Mouse (Mus musculus) spleen, postnatal 4 days (tissue): Measurements from ENCODE around the gene Uqcc2.

ENCODE experiments used
- DNase-seq, 2 experiments: peaks; one replicate each; pipeline ENCODE4 v3.0.0; 2022; ENCODE audit warnings: low spot score in 2 of 2

Uqcc2 gene

GRCm38 (mm10) chr17:27154881-27155280 is 21.2 kb upstream of the Uqcc2 start:
- no peak for DNase-seq

DNA sequence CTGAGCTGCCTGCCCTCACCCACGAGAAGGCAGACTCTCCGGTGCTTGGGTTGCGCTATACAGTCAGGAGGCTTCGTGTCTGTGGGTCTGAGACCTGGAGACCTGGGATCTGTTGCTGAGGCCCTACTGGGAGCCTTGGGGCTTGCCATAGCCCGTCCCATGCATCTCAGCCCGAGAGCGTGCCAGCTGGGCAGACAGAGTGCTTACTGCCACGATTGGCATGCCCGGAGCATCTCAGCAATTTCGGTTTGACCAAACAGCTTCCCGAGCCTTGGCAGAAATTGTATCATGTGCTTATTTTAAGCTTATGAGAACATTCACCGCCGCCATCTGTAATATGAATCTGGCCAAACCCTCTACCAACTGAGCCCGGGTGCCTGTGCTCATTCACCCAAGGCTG is 20.5 kb upstream of the Uqcc2 start:
- no peak for DNase-seq

- no peak for DNase-seq
Observed at GRCm38 (mm10) chr17:27153773-27154193, 20.1 kb upstream of the Uqcc2 start.

DNA sequence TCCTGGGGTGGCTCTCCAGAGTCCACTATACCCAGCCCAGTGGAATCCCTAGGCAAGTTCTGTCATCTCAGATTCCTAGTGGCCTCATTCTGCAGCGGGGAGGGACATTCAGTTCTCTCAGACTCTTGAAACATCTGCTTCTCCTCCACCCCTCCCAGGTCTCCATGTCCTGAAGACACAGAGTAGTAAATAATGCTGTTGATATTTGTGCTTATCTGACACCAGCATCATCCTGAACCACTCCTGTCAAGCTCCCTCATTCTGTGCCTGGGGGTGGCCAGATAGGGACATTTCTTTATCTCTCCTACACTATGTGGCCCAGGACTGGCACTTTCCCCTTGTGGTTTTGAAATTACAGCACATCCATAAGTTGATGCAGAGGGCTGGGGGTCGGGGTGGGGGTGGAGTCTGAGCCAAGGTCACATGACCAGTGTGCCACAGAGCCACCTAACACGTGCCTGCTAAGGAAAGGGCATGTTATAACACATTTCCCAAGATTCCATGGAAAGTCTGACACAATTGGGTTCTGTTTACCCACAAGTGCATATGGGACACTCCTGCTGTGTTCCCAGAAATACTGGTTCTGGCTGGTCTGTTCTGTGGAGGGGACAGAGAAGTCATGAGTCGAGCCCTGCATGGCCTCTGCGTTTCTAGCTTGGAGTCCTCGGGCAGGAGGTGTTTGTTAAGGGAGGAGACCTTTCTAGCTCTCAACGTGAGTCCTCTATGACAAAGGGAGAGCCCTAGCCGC is 19.4 kb upstream of the Uqcc2 start:
- peak in 1 of 2 experiments; percentile 53 for DNase-seq

- DNase-seq = peak; percentile 61 to 88
Observed at GRCm38 (mm10) chr17:27151411-27151810, 17.7 kb upstream of the Uqcc2 start.

DNA sequence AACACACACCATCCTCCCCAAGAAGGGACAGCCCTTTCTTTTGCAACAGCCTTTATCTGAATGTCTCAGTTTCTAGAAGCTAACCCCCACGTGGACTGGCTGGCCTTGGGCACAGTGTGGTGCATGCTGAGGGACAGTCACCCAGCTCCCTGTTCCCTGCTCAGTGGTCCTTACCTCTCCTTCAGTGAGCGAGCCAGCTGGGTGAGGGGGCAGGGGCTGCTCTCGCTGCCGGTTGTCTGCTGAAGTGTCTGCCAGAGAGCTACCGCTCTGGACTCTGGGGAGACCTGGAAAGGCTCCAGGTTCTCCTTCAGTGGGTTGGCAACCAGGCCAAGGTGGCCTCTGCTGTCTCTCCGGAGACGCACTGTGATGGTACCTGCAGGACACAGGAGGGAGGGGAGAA is 17.2 kb upstream of the Uqcc2 start:
- DNase-seq = no peak

- no peak for DNase-seq
Observed at GRCm38 (mm10) chr17:27146323-27146923, 12.7 kb upstream of the Uqcc2 start.

DNA sequence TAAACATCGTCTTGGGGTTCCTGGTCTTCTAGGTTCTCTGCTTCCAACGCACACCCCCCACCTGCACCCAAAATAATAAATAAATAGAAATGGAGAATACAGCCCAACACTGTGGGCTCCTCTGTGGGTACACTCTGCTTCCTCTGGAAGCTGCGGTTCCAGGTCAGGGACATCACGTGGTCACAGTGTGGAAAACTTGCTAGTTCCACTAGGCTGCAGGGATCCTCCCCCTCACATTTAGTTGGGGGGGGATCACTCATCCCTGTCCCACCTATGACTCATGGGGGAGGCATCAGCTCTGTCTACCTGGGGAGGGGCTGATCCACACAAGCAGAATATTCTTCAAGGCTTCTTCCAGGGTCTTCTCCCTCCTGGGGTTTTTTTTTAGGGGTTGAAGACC is 10.4 kb upstream of the Uqcc2 start:
- no peak for DNase-seq

- no peak for DNase-seq
Observed at GRCm38 (mm10) chr17:27141971-27142450, 8.3 kb upstream of the Uqcc2 start.

GRCm38 (mm10) chr17:27140262-27140661 is 6.5 kb upstream of the Uqcc2 start:
- DNase-seq = no peak

DNA sequence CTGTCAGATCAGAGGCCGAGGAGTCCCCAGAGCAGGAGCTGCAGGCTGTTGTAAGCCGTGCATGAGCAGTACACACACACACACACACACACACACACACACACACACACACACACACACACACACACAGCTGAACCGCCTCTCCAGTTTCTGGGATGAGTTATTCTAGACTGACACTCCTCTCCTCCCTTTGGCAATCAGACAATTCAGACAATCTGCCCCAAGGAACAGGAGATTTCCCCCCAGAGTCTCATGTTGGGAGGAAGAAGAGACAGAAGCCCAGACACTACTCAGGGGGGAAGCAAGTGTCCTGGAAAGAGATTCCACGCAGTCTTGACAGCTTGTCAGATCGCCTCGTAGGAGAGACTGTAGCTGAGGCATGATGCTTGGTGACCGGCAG is 5.6 kb upstream of the Uqcc2 start:
- no peak for DNase-seq

GRCm38 (mm10) chr17:27138396-27138795 is 4.7 kb upstream of the Uqcc2 start:
- DNase-seq = no peak

- DNase-seq = no peak
Observed at GRCm38 (mm10) chr17:27134715-27135114, 999 bp upstream of the Uqcc2 start.

GRCm38 (mm10) chr17:27134187-27134586 is 471 bp upstream of the Uqcc2 start:
- DNase-seq = no peak

DNA sequence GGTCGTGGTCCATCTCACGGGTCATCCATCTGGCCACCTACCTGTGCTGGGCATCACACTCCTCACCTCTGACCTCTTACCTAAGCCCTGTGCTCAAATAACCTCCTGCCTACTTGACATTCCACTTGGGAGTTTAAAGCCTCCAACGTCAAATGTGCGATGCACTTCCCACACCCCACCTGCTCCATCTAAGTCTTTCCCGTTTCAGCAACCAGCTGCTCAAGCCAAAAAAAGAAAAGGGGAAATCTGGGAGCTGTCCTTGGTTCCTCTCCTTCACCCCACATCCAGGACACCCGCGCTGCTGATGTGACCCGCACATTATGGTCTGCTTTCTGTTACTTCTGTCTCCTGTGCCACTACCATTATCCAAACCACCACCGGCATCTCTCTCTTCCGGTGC is 1.5 kb downstream of the Uqcc2 start:
- DNase-seq = no peak

DNA sequence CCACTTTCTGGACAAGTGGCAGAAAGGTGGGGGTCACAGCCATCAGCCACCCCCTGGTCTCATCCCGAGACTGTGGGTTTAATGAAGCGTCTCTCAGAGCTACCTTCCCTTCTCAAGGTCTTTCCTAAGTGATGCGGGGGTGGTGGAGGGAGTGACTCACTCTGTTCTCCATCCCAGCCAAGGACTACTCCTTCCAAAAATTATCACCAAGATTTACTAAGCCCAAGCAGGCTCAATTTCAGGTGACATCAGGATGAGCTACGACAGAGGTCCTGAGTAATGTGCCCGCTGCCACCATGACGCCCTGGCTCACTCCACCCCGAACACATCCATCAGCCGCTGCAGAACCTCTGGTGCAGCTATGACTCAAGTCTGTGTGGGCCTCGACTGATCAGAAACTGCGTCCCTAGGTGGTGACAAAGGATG is 2.5 kb downstream of the Uqcc2 start:
- no peak for DNase-seq

- DNase-seq = no peak
Observed at GRCm38 (mm10) chr17:27130246-27130645, 3.5 kb downstream of the Uqcc2 start.

- no peak for DNase-seq
Observed at GRCm38 (mm10) chr17:27129819-27130218, 3.9 kb downstream of the Uqcc2 start.

GRCm38 (mm10) chr17:27129291-27129690 is 4.4 kb downstream of the Uqcc2 start:
- DNase-seq = no peak

GRCm38 (mm10) chr17:27128189-27128588 is 5.5 kb downstream of the Uqcc2 start:
- DNase-seq = no peak

- no peak for DNase-seq
Observed at GRCm38 (mm10) chr17:27126974-27127373, 6.7 kb downstream of the Uqcc2 start.

GRCm38 (mm10) chr17:27125669-27126202 is 8.0 kb downstream of the Uqcc2 start:
- DNase-seq = no peak

DNA sequence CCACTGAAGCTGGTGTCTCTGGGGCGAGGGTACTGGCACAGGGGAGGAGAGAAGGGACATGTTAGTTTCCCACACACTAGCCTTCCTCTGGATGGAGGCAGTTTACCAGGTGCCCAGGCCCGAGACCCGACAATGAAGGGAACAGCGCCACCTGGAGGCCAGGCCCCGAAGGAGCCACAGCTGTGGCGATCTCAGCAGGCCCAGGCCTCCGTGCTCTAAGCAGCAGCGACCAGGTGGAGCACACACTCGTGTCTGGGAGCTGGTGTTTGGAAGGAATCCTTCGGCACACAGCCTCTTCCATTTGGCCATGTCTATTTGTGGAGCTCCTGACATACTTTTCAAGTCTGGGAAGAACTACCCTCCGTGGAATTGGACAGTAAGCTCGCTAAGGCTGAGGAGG is 8.5 kb downstream of the Uqcc2 start:
- peak; percentile 80 to 95 for DNase-seq
